Mouse (Mus musculus) embryonic fibroblast, embryonic 13.5 days (primary cell): ENCODE measurements at regions not wholly inside any gene's neighbourhood (a gene's known extent, or its start where the extent isn't known, plus 50 kb on each side); places are given as distances from the start of the nearest gene placed in this dataset.
A peak's percentile ranks its signal among the peaks of the same experiment; 100 is the strongest.

Experiments used
- CTCF ChIP-seq: IDR thresholded peaks from 2 replicates; pipeline ENCODE4 v1.5.1; 2011; ENCODE audit warnings: mild to moderate bottlenecking, control low read depth, low read length, moderate library complexity, borderline replicate concordance; ENCODE audit not compliant: insufficient read depth
- POLR2A ChIP-seq: IDR thresholded peaks from 2 replicates; pipeline ENCODE4 v1.6.1; 2011; ENCODE audit warnings: low read depth, mild to moderate bottlenecking, control low read depth, low read length, moderate library complexity

DNA sequence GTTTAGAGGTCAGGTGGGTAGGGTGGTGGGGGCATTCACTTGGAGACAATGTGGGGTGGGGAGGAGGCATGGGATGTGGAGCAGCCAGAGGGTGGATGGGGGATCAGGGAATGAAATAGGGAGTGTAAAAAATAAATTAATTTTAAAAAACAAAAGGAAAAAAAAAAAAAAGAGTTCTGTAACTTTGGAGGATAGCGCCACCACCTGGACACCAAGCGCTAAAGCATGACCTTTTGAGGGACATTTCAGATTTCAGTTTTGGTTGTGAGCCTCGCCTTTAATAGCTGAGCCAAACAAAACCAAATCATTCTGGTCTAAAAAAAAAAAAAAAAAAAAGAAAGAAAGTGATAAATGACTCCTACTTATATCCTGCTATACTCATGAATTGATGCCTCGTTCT, 176.0 kb downstream of the Twistnb start:
- TF ChIP-seq CTCF (0 out of 2 replicates have a peak, but pooled peaks have one; percentile 1), POLR2A (no peak)
